Mouse (Mus musculus) liver, adult 10 weeks (tissue): ENCODE data around the gene Gm15294. TPM values are rescaled to one million over a fixed set of nuclear protein-coding genes. Genes with fewer than 3 reads are reported as not detected.

Experiments
- polyA plus RNA-seq: library from polyadenylated mRNA; stranded (reverse); fragments of 350-450 nt; fragmentation: Illumina TruSeq; extraction: RNeasy Lipid Tissue Mini Kit (QIAGEN cat#74804); gene quantifications from one replicate; pipeline ENCODE4 v1.2.3, GENCODE M21; 2014; ENCODE audit warnings: low read depth, low replicate concordance

Gene Gm15294
- polyA plus RNA-seq = not detected

DNA sequence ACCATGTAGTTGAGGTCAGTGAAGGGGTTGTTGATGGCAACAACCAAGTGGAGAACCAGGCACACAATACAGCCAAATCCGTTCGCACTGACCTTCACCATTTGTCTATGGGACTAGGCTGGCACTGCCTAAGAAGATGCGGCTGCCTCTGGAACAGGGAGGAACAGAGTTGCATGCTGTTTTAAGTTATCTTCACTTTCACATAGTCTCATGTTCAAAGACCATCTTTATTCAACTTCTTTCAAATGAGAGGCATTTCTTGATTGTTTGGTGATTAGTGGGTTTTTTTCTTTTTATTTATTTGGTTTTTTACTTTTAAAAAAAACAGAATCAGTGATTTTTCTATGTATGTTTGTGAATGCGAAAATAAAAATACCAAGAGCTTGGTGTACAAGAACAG lies at the start of gene Gm15294:
Gene Gm15294 (minus strand): TSS at position 101 of the 400 bp plus-strand sequence.

Other genes with a start within 250 kb of the Gm15294 start
- gene Irs4, start 150.0 kb downstream of the Gm15294 start, polyA plus RNA-seq = not detected